Mouse (Mus musculus) forebrain, embryonic 15.5 days (tissue): Measurements from ENCODE around the gene Scg5. TPM values are rescaled to one million over a fixed set of nuclear protein-coding genes. Genes with fewer than 3 reads are reported as not detected.

Source experiments
- ATAC-seq: fragments of 200-750 bp; cut with Nextera tagmentation; replicated peaks from 2 replicates; pipeline ENCODE4 v1.8.0; 2017; ENCODE audit warnings: mild to moderate bottlenecking, moderate TSS enrichment, moderate library complexity
- H3K27ac ChIP-seq: fragments of 300-500 bp; sonication (generic); replicated peaks from 2 replicates; pipeline ENCODE4 v1.5.1; 2015; ENCODE audit warnings: mild to moderate bottlenecking, inconsistent platforms
- H3K27me3 ChIP-seq: fragments of 300-500 bp; sonication (generic); 2 replicates; pipeline ENCODE4 v1.6.1; 2015; ENCODE audit warnings: inconsistent platforms
- H3K36me3 ChIP-seq: fragments of 300-500 bp; sonication (generic); 2 replicates; pipeline ENCODE4 v1.6.1; 2015; ENCODE audit warnings: mild to moderate bottlenecking, inconsistent platforms
- H3K4me1 ChIP-seq: fragments of 300-500 bp; sonication (generic); 2 replicates; pipeline ENCODE4 v1.6.1; 2015; ENCODE audit warnings: inconsistent platforms
- H3K4me2 ChIP-seq: fragments of 300-500 bp; sonication (generic); replicated peaks from 2 replicates; pipeline ENCODE4 v1.6.1; 2015; ENCODE audit warnings: mild to moderate bottlenecking, inconsistent platforms
- H3K4me3 ChIP-seq: fragments of 300-500 bp; sonication (generic); 2 replicates; pipeline ENCODE4 v1.5.1; 2015; ENCODE audit warnings: mild to moderate bottlenecking, inconsistent platforms
- H3K9ac ChIP-seq: fragments of 300-500 bp; sonication (generic); replicated peaks from 2 replicates; pipeline ENCODE4 v1.6.1; 2015; ENCODE audit warnings: mild to moderate bottlenecking, inconsistent platforms
- H3K9me3 ChIP-seq: fragments of 300-500 bp; sonication (generic); 2 replicates; pipeline ENCODE4 v1.6.1; 2016; ENCODE audit warnings: inconsistent platforms
- WGBS: fragments of 180-500 bp; shearing (Covaris S2); methylation state at CpG from one replicate; pipeline ENCODE4 v1.1.7; 2015; ENCODE audit warnings: mixed read lengths; 5-methylcytosine and 5-hydroxymethylcytosine counted together
- polyA plus RNA-seq: library from polyadenylated mRNA; unstranded; fragments of >200 nt; fragmentation: Nextera tagmentation; extraction: Ambion mirVana; gene quantifications from 2 replicates; pipeline ENCODE4 v1.2.1, GENCODE M21; 2015

Gene Scg5
- polyA plus RNA-seq, 1 experiment from 2014 or later = 207 TPM

- Histone ChIP-seq H3K27me3 (no peaks in the 10 kb centered on the region), H3K9me3 (no peaks in the 10 kb centered on the region), H3K36me3 (peaks cover 4% of the 10 kb centered on the region; the same call in 1 of the 2 replicates), H3K27ac (peak overlapping the region; percentile 98), H3K4me2 (peak overlapping the region; percentile 49), H3K9ac (peak overlapping the region; percentile 74), H3K4me1 (peaks cover 43% of the 10 kb centered on the region), H3K4me3 (peak overlapping the region; percentile 58)
- 5% methylated on average over 17 of the region's 17 CpGs for WGBS
- peak; percentile 95 for ATAC-seq
These were observed 607 bp downstream of the Scg5 start for GRCm38 (mm10) chr2:113828086-113828942.

GRCm38 (mm10) chr2:113823909-113824308, 5.0 kb downstream of the Scg5 start:
- Histone ChIP-seq H3K4me2 (no peak overlapping the region), H3K4me1 (peaks cover 36% of the 10 kb centered on the region), H3K4me3 (no peak overlapping the region), H3K27ac (no peak overlapping the region), H3K9me3 (no peaks in the 10 kb centered on the region), H3K9ac (no peak overlapping the region), H3K36me3 (peaks cover 14% of the 10 kb centered on the region), H3K27me3 (no peaks in the 10 kb centered on the region)
- no peak for ATAC-seq
- 0% methylated on average over 2 of the region's 2 CpGs for WGBS

- H3K36me3 ChIP-seq = peaks cover 21% of the 10 kb centered on the region
- H3K27me3 ChIP-seq = no peaks in the 10 kb centered on the region
- no peak overlapping the region for H3K4me3 ChIP-seq
- WGBS = 97% methylated on average over 8 of the region's 8 CpGs
- H3K4me2 ChIP-seq = no peak overlapping the region
- ATAC-seq = no peak
- H3K9ac ChIP-seq = no peak overlapping the region
- H3K4me1 ChIP-seq = peaks cover 43% of the 10 kb centered on the region
- no peaks in the 10 kb centered on the region for H3K9me3 ChIP-seq
- H3K27ac ChIP-seq = no peak overlapping the region
These were observed 6.6 kb downstream of the Scg5 start for GRCm38 (mm10) chr2:113822367-113822766.

GRCm38 (mm10) chr2:113821176-113821734, 7.7 kb downstream of the Scg5 start:
- no peak overlapping the region for H3K27ac ChIP-seq
- H3K9ac ChIP-seq = no peak overlapping the region
- no peaks in the 10 kb centered on the region for H3K9me3 ChIP-seq
- WGBS = 88% methylated on average over 12 of the region's 12 CpGs
- no peak overlapping the region for H3K4me3 ChIP-seq
- H3K4me2 ChIP-seq = no peak overlapping the region
- ATAC-seq = no peak
- H3K27me3 ChIP-seq = no peaks in the 10 kb centered on the region
- peaks cover 26% of the 10 kb centered on the region for H3K36me3 ChIP-seq
- H3K4me1 ChIP-seq = peaks cover 33% of the 10 kb centered on the region

GRCm38 (mm10) chr2:113820117-113820516, 8.8 kb downstream of the Scg5 start:
- Histone ChIP-seq H3K9me3 (no peaks in the 10 kb centered on the region), H3K27ac (no peak overlapping the region), H3K36me3 (peaks cover 26% of the 10 kb centered on the region), H3K27me3 (no peaks in the 10 kb centered on the region), H3K9ac (no peak overlapping the region), H3K4me3 (no peak overlapping the region), H3K4me1 (peaks cover 21% of the 10 kb centered on the region), H3K4me2 (no peak overlapping the region)
- no peak for ATAC-seq
- 95% methylated on average over 15 of the region's 15 CpGs for WGBS

GRCm38 (mm10) chr2:113817681-113818606, 11.0 kb downstream of the Scg5 start:
- no peak overlapping the region for H3K9ac ChIP-seq
- H3K4me2 ChIP-seq = no peak overlapping the region
- H3K4me3 ChIP-seq = no peak overlapping the region
- peak overlapping the region; percentile 57 for H3K27ac ChIP-seq
- ATAC-seq = peak; percentile 87
- peaks cover 22% of the 10 kb centered on the region for H3K36me3 ChIP-seq
- no peaks in the 10 kb centered on the region for H3K27me3 ChIP-seq
- 36% methylated on average over 14 of the region's 14 CpGs for WGBS
- peaks cover 13% of the 10 kb centered on the region for H3K4me1 ChIP-seq
- no peaks in the 10 kb centered on the region for H3K9me3 ChIP-seq

GRCm38 (mm10) chr2:113807640-113808039, 21.3 kb downstream of the Scg5 start:
- WGBS = 26% methylated on average over 9 of the region's 9 CpGs
- 0 out of 2 replicates have a peak, but pooled peaks cover 3% of the 10 kb centered on the region for H3K4me1 ChIP-seq
- no peaks in the 10 kb centered on the region; the same call in 1 of the 2 replicates for H3K36me3 ChIP-seq
- no peak overlapping the region for H3K9ac ChIP-seq
- no peak overlapping the region for H3K4me2 ChIP-seq
- no peak; the same call in 1 of the 2 replicates for ATAC-seq
- H3K9me3 ChIP-seq = no peaks in the 10 kb centered on the region
- no peak overlapping the region for H3K4me3 ChIP-seq
- no peak overlapping the region for H3K27ac ChIP-seq
- H3K27me3 ChIP-seq = no peaks in the 10 kb centered on the region

GRCm38 (mm10) chr2:113806851-113807577, 21.9 kb downstream of the Scg5 start:
- Histone ChIP-seq H3K4me3 (no peak overlapping the region), H3K9me3 (no peaks in the 10 kb centered on the region), H3K4me1 (0 out of 2 replicates have a peak, but pooled peaks cover 3% of the 10 kb centered on the region), H3K27ac (no peak overlapping the region), H3K9ac (no peak overlapping the region), H3K4me2 (no peak overlapping the region), H3K36me3 (no peaks in the 10 kb centered on the region; the same call in 1 of the 2 replicates), H3K27me3 (no peaks in the 10 kb centered on the region)
- ATAC-seq = no peak
- 70% methylated on average over 10 of the region's 10 CpGs for WGBS

- 74% methylated on average over 4 of the region's 4 CpGs for WGBS
- H3K9ac ChIP-seq = no peak overlapping the region
- H3K27ac ChIP-seq = no peak overlapping the region
- H3K4me2 ChIP-seq = no peak overlapping the region
- 0 out of 2 replicates have a peak, but pooled peaks cover 3% of the 10 kb centered on the region for H3K4me1 ChIP-seq
- ATAC-seq = no peak
- H3K36me3 ChIP-seq = no peaks in the 10 kb centered on the region; the same call in 1 of the 2 replicates
- no peak overlapping the region for H3K4me3 ChIP-seq
- no peaks in the 10 kb centered on the region for H3K27me3 ChIP-seq
- H3K9me3 ChIP-seq = no peaks in the 10 kb centered on the region
These were observed 23.2 kb downstream of the Scg5 start for GRCm38 (mm10) chr2:113805765-113806164.

GRCm38 (mm10) chr2:113803753-113804152, 25.2 kb downstream of the Scg5 start:
- Histone ChIP-seq H3K27ac (no peak overlapping the region), H3K4me1 (0 out of 2 replicates have a peak, but pooled peaks cover 3% of the 10 kb centered on the region), H3K9ac (no peak overlapping the region), H3K9me3 (no peaks in the 10 kb centered on the region), H3K4me3 (no peak overlapping the region), H3K36me3 (no peaks in the 10 kb centered on the region; the same call in 1 of the 2 replicates), H3K27me3 (no peaks in the 10 kb centered on the region), H3K4me2 (no peak overlapping the region)
- ATAC-seq = peak; percentile 59; the same call in 1 of the 2 replicates
- WGBS = 24% methylated on average over 1 of the region's 1 CpGs

GRCm38 (mm10) chr2:113800846-113801245, 28.1 kb downstream of the Scg5 start:
- H3K36me3 ChIP-seq = 0 out of 2 replicates have a peak, but pooled peaks cover 5% of the 10 kb centered on the region
- H3K9me3 ChIP-seq = no peaks in the 10 kb centered on the region
- H3K27ac ChIP-seq = no peak overlapping the region
- no peak overlapping the region for H3K4me2 ChIP-seq
- no peak overlapping the region for H3K4me3 ChIP-seq
- H3K27me3 ChIP-seq = no peaks in the 10 kb centered on the region
- H3K9ac ChIP-seq = no peak overlapping the region
- H3K4me1 ChIP-seq = 0 out of 2 replicates have a peak, but pooled peaks cover 3% of the 10 kb centered on the region
- ATAC-seq = no peak
- WGBS = 84% methylated on average over 5 of the region's 5 CpGs
